In the genomic region with DNA sequence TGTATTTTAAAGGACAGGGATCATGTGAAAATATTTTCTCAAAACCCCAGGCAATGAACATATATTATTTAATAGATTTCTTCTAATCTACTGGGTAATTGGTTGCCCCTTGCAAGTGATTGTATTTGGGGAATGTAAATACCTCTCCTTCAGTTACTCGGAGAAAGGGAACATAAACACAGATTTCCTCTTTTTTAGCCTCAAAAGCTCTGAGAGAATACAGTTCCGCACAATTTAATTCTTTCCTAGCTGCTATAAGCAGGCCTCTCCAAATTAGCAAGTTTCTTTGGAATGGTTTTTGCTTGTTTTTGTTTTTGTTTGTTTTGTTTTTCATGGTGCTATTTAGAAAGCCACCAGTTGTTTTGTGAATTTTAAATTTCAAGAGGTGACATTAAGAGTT, we compare ENCODE assay signal across 8 mouse cellular contexts. TPM values are rescaled to one million over a fixed set of nuclear protein-coding genes. Genes with fewer than 3 reads are reported as not detected.
DNase-seq lines count a peak whose midpoint lies in the region; ATAC-seq and TF ChIP-seq lines count a peak whose summit lies in the region.

No protein-coding gene starts in this region.

- H3K4me2 ChIP-seq in heart, embryonic 15.5 days, result peak overlapping the region; percentile 75
- peak overlapping the region; percentile 80 for H3K4me2 ChIP-seq in hindbrain, embryonic 15.5 days
- peak overlapping the region; percentile 63 for H3K4me2 ChIP-seq in midbrain, embryonic 14.5 days (ENCODE audit: low read length)

- no peaks in the 10 kb centered on the region for H3K9me3 ChIP-seq in heart, embryonic 15.5 days (replicated peaks)
- no peaks in the 10 kb centered on the region for H3K9me3 ChIP-seq in hindbrain, embryonic 15.5 days
- H3K9me3 ChIP-seq in midbrain, embryonic 14.5 days (ENCODE audit: control insufficient read depth, low read length), result no peaks in the 10 kb centered on the region

- H3K4me1 ChIP-seq in heart, embryonic 15.5 days (replicated peaks), result peaks cover 10% of the 10 kb centered on the region
- peaks cover 17% of the 10 kb centered on the region for H3K4me1 ChIP-seq in bone marrow macrophage, adult 2 months (ENCODE audit: control insufficient read depth, insufficient read depth, low read length)
- peaks cover 29% of the 10 kb centered on the region for H3K4me1 ChIP-seq in hindbrain, embryonic 15.5 days (replicated peaks)
- H3K4me1 ChIP-seq in midbrain, embryonic 14.5 days (ENCODE audit: control insufficient read depth, insufficient read depth, low read length), result peaks cover 24% of the 10 kb centered on the region

- H3K27me3 ChIP-seq in heart, embryonic 15.5 days, result no peaks in the 10 kb centered on the region
- no peaks in the 10 kb centered on the region for H3K27me3 ChIP-seq in hindbrain, embryonic 15.5 days
- H3K27me3 ChIP-seq in midbrain, embryonic 14.5 days (ENCODE audit: control insufficient read depth, insufficient read depth, low read length), result no peaks in the 10 kb centered on the region

- ATAC-seq in heart, embryonic 15.5 days (replicated peaks; ENCODE audit: insufficient number of reproducible peaks, insufficient read depth, low FRiP score, low read depth), result no peak
- ATAC-seq in hindbrain, embryonic 15.5 days (ENCODE audit: low FRiP score, low read depth), result no peak
- ATAC-seq in midbrain, embryonic 14.5 days (ENCODE audit: low FRiP score, low TSS enrichment), result no peak

- peak overlapping the region; percentile 88 for H3K4me3 ChIP-seq in heart, embryonic 15.5 days
- peak overlapping the region; percentile 66 for H3K4me3 ChIP-seq in bone marrow macrophage, adult 2 months (ENCODE audit: insufficient read depth, low read length)
- peak overlapping the region; percentile 71 for H3K4me3 ChIP-seq in hindbrain, embryonic 15.5 days
- peak overlapping the region; percentile 89 for H3K4me3 ChIP-seq in midbrain, embryonic 14.5 days (replicated peaks; ENCODE audit: low read depth, low read length)

- DNase-seq in heart, adult 11 months, result no peak
- no peak for DNase-seq in midbrain, embryonic 14.5 days
- DNase-seq in testis, postnatal 14 days (ENCODE audit: low spot score), result no peak
- DNase-seq in layer of hippocampus, adult 11-12 months (ENCODE audit: low spot score), result no peak
- DNase-seq in urinary bladder, adult 2 months (ENCODE audit: low spot score), result no peak

- peak overlapping the region; percentile 87; the same call in 1 of the 2 replicates for H3K27ac ChIP-seq in heart, embryonic 15.5 days
- peak overlapping the region; percentile 62 for H3K27ac ChIP-seq in bone marrow macrophage, adult 2 months (ENCODE audit: insufficient read depth, low read depth, low read length)
- peak overlapping the region; percentile 95 for H3K27ac ChIP-seq in hindbrain, embryonic 15.5 days (replicated peaks)
- H3K27ac ChIP-seq in midbrain, embryonic 14.5 days (replicated peaks; ENCODE audit: low read depth, low read length), result peak overlapping the region; percentile 96

- TF ChIP-seq POLR2A in bone marrow macrophage, adult 2 months (IDR thresholded peaks at IDR 0.05; ENCODE audit: borderline replicate concordance, low read depth, low read length), result no peak

- H3K9ac ChIP-seq in heart, embryonic 15.5 days, result peak overlapping the region; percentile 79; the same call in 1 of the 2 replicates
- peak overlapping the region; percentile 86 for H3K9ac ChIP-seq in hindbrain, embryonic 15.5 days
- H3K9ac ChIP-seq in midbrain, embryonic 14.5 days (replicated peaks; ENCODE audit: low read length), result peak overlapping the region; percentile 96

- H3K36me3 ChIP-seq in heart, embryonic 15.5 days, result no peaks in the 10 kb centered on the region
- H3K36me3 ChIP-seq in hindbrain, embryonic 15.5 days, result no peaks in the 10 kb centered on the region
- no peaks in the 10 kb centered on the region for H3K36me3 ChIP-seq in midbrain, embryonic 14.5 days (ENCODE audit: control insufficient read depth, insufficient read depth, low read length)

- WGBS in heart, embryonic 15.5 days, result 65% methylated on average over 2 of the region's 2 CpGs
- WGBS in hindbrain, embryonic 15.5 days, result 54% methylated on average over 2 of the region's 2 CpGs
- 50% methylated on average over 2 of the region's 2 CpGs for WGBS in midbrain, embryonic 14.5 days

- no peak for TF ChIP-seq CTCF in bone marrow macrophage, adult 2 months (IDR thresholded peaks at IDR 0.05; ENCODE audit: low read depth, low read length)

RNA-seq across cellular contexts. Expression of a gene that starts 1.1 kb away (rescaled TPM):
- 2.9 and 3.6 TPM in 2 replicates for polyA plus RNA-seq in heart, embryonic 15.5 days (2015; fragmentation: Nextera tagmentation; extraction: Ambion mirVana)
- polyA plus RNA-seq in bone marrow macrophage, adult 2 months (2012; ENCODE audit: insufficient read depth, insufficient read length, missing spikeins), result 29.9 and 30.9 TPM in 2 replicates
- 10.1 and 10.5 TPM in 2 replicates for polyA plus RNA-seq in hindbrain, embryonic 15.5 days (2015; fragmentation: Nextera tagmentation; extraction: Ambion mirVana)
- 10.8 and 14.1 TPM in 2 replicates for polyA plus RNA-seq in midbrain, embryonic 14.5 days (2014; fragmentation: Nextera tagmentation; extraction: Ambion mirVana)
- 2.4 and 3.7 TPM in 2 replicates for polyA plus RNA-seq in urinary bladder, adult 2 months (2012; rRNA removed)
